ENCODE assay signal across 25 mouse cellular contexts in the genomic region with DNA sequence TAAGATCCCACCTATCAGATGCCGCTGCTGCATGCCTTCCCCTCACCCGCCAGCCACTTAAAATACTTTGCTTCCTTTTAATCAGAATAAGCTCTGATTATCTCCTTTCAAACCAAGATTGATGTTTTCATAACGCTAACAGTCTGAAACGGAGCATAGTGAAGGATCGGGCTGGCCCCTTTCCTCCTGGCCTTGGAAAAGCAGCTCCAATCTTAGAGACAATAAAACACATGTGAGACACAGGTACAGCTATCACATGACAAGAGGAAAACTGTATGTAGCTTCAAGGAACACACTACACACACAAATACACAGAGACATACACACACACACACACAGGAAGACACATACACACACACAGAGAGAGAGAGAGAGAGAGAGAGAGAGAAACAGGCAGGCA.
DNase-seq lines count a peak whose midpoint lies in the region; ATAC-seq and TF ChIP-seq lines count a peak whose summit lies in the region.
"Had no signal": no experiment of that assay in that cellular context is flagged by ENCODE, and none has a peak within 500 bp of the region (broad histone marks: within the 10 kb centered on the region; RNA-seq: fewer than 3 reads in every experiment).

No protein-coding gene starts in this region.

- H3K9me3 ChIP-seq in heart, embryonic 10.5 days: no peaks in the 10 kb centered on the region
- no peaks in the 10 kb centered on the region for H3K9me3 ChIP-seq in heart, embryonic 16.5 days (replicated peaks; ENCODE audit: control insufficient read depth, low read length)
- H3K9me3 ChIP-seq: embryonic facial prominence, embryonic 12.5 days; liver, embryonic 13.5 days; megakaryocyte, embryonic 14.5 days; midbrain, embryonic 13.5 days; stomach, embryonic 15.5 days had no signal

- 0 out of 2 replicates have a peak overlapping the region, but pooled peaks have one; percentile 24 for H3K4me3 ChIP-seq in heart, embryonic 10.5 days
- peak overlapping the region; percentile 11; the same call in 1 of the 2 replicates for H3K4me3 ChIP-seq in heart, embryonic 16.5 days (ENCODE audit: low read length)
- no peak overlapping the region for H3K4me3 ChIP-seq in layer of hippocampus, adult 2 months
- H3K4me3 ChIP-seq: embryonic facial prominence, embryonic 12.5 days; erythroblast, embryonic 14.5 days; gastrocnemius, adult 2 months; left cerebral cortex, adult 2 months; liver, embryonic 13.5 days; megakaryocyte, embryonic 14.5 days; midbrain, embryonic 13.5 days; stomach, embryonic 15.5 days had no signal

- H3K9ac ChIP-seq in heart, embryonic 16.5 days (ENCODE audit: low read length): no peak overlapping the region
- H3K9ac ChIP-seq: embryonic facial prominence, embryonic 12.5 days; liver, embryonic 13.5 days; midbrain, embryonic 13.5 days; stomach, embryonic 15.5 days had no signal

- peak overlapping the region; percentile 13; the same call in 1 of the 2 replicates for H3K27ac ChIP-seq in heart, embryonic 10.5 days
- no peak overlapping the region for H3K27ac ChIP-seq in heart, embryonic 16.5 days (ENCODE audit: low read length)
- no peak overlapping the region for H3K27ac ChIP-seq in layer of hippocampus, adult 2 months
- H3K27ac ChIP-seq: embryonic facial prominence, embryonic 12.5 days; gastrocnemius, adult 2 months; hindbrain, postnatal 0 days; kidney, postnatal 0 days; left cerebral cortex, adult 2 months; liver, embryonic 13.5 days; midbrain, embryonic 13.5 days; stomach, embryonic 15.5 days had no signal

- peaks cover 38% of the 10 kb centered on the region for H3K4me1 ChIP-seq in heart, embryonic 10.5 days
- peaks cover 12% of the 10 kb centered on the region for H3K4me1 ChIP-seq in heart, embryonic 16.5 days (ENCODE audit: control insufficient read depth, insufficient read depth, low read length)
- H3K4me1 ChIP-seq: embryonic facial prominence, embryonic 12.5 days; liver, embryonic 13.5 days; megakaryocyte, embryonic 14.5 days; midbrain, embryonic 13.5 days; stomach, embryonic 15.5 days had no signal

- ATAC-seq in heart, embryonic 16.5 days (replicated peaks; ENCODE audit: extremely low read depth, insufficient read depth, low FRiP score): no peak
- ATAC-seq: hindbrain, postnatal 0 days; midbrain, embryonic 13.5 days had no signal

- no peaks in the 10 kb centered on the region for H3K36me3 ChIP-seq in heart, embryonic 10.5 days
- H3K36me3 ChIP-seq in heart, embryonic 16.5 days (ENCODE audit: control insufficient read depth, insufficient read depth): no peaks in the 10 kb centered on the region
- H3K36me3 ChIP-seq: embryonic facial prominence, embryonic 12.5 days; liver, embryonic 13.5 days; midbrain, embryonic 13.5 days; stomach, embryonic 15.5 days had no signal

- H3K4me2 ChIP-seq in heart, embryonic 16.5 days (ENCODE audit: low read depth, low read length): peak overlapping the region; percentile 39
- H3K4me2 ChIP-seq: embryonic facial prominence, embryonic 12.5 days; liver, embryonic 13.5 days; midbrain, embryonic 13.5 days; stomach, embryonic 15.5 days had no signal

- no peaks in the 10 kb centered on the region for H3K27me3 ChIP-seq in heart, embryonic 10.5 days (ENCODE audit: insufficient read depth, poor library complexity, severe bottlenecking)
- no peaks in the 10 kb centered on the region for H3K27me3 ChIP-seq in heart, embryonic 16.5 days (ENCODE audit: control insufficient read depth, insufficient read depth, low read length)
- H3K27me3 ChIP-seq: embryonic facial prominence, embryonic 12.5 days; liver, embryonic 13.5 days; megakaryocyte, embryonic 14.5 days; midbrain, embryonic 13.5 days; stomach, embryonic 15.5 days had no signal

- no peak for TF ChIP-seq CTCF in layer of hippocampus, adult 2 months (conservative IDR thresholded peaks at IDR 0.05)

- peak; percentile 5 for DNase-seq in embryo, embryonic 11 days
- no peak for DNase-seq in embryo, embryonic 9.5 days (ENCODE audit: extremely low spot score)
- no peak for DNase-seq in heart, embryonic 10.5 days (ENCODE audit: low spot score)
- no peak for DNase-seq in heart, adult 11 months
- DNase-seq in heart, adult 8-10 months (ENCODE audit: low spot score): no peak
- no peak for DNase-seq in layer of hippocampus, adult 2 months (ENCODE audit: low spot score in 2 of 2)
- DNase-seq: adrenal gland, postnatal 10 days; cerebellum, adult 11 months; cerebellum, adult 9-11 months; gastrocnemius, adult 2 months; kidney, adult 2 months; liver, embryonic 13.5 days; lung, adult 2 months; lung, postnatal 36 days; thymus, adult 18-20 months; thymus, postnatal 36 days had no signal

- 10% methylated on average over 5 of the region's 5 CpGs for WGBS in heart, embryonic 10.5 days
- WGBS in heart, embryonic 16.5 days: 11% methylated on average over 5 of the region's 5 CpGs
